Mouse (Mus musculus): ENCODE measurements around the gene Fam166b.

Gene Fam166b

DNA sequence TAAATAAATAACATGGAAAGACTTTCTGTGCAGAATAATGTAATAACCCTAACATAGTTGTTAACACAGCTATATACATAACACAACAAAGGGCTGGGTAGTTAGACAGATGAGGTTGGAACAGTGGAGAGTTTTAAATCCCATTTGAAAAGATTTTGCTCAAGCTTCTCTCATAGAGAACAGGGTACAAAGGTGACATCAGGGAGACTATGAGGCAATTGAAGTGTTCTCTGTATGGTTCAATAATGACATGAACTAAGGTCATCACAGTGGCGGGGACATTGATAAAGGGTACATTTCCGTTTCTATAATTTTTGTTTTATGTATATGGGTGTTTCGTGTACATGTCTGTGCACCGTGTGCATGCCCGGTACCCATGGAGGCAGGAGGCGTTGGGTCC, 49.3 kb downstream of the Fam166b start:
- DNase-seq = no peak

Data from kidney, postnatal 14 days (tissue).